Mouse (Mus musculus): Measurements from ENCODE around the gene Shoc2.

DNA sequence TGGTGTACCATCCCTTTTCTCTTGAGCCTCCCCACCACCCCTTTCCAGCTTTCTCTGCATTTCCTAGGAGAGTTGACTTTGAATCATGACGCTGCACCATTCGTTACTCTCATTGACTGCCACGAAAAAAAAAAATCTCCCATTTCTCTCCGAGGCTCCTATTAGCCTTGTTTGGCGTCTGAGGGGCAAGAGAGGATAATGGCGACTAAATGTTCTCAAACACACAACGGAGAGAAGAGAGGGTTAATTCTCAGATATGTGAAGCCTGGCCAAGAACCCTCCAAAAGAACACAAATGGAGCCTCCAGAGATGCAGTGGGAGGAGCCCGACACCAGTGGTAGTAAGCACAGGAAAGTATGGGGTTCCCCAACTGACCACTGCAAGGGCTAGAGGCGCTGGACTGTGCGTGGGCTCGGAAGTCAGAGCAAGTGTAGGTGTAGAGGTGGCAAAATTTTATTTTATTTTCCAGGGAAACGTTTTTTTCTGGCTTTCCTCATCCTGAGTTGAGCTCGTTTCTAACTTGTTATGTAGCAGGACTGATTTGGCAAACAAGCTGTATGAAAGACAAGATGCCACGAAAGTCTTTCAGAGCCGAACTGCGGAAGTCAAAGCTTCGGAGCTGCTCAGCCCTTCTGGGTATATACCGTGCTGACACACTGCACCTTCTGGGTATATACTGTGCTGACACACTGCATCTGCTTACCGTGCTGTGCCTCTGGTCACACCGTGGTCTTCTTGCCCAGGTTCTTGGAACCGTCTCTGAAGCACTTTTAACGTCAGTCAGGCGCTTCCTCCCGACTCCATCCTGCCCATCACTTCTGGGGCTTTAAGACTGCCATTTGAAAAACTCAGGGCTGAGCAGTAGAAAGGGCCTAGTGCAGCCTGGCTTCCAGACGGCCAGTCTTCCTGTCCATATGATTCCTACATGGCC, 44.9 kb upstream of the Shoc2 start:
- TF ChIP-seq CTCF (IDR thresholded peaks at IDR 0.05; ENCODE audit: borderline replicate concordance, control insufficient read depth, extremely low read depth, insufficient read depth, low read length, poor library complexity) (no peak), POLR2A (IDR thresholded peaks at IDR 0.05; ENCODE audit: control insufficient read depth, extremely low read depth, insufficient read depth, low read length, poor library complexity) (no peak)

Measured in thymus, adult 2 months (tissue).